ENCODE assay signal across 8 mouse cellular contexts in genomic region chr9:32541223-32541901, GRCm38 (mm10). TPM values are rescaled to one million over a fixed set of nuclear protein-coding genes. Genes with fewer than 3 reads are reported as not detected.
DNase-seq lines count a peak whose midpoint lies in the region; TF ChIP-seq lines count a peak whose summit lies in the region.

No protein-coding gene starts in this region.

- no peak for TF ChIP-seq EP300 in ES-Bruce4 (IDR thresholded peaks at IDR 0.05; ENCODE audit: insufficient read depth, low read depth, low read length)

- H3K36me3 ChIP-seq in ES-Bruce4 (ENCODE audit: control insufficient read depth, insufficient read depth, low read length, poor library complexity, severe bottlenecking) = no peaks in the 10 kb centered on the region
- no peaks in the 10 kb centered on the region for H3K36me3 ChIP-seq in heart, embryonic 10.5 days

- no peak overlapping the region for H3K27ac ChIP-seq in ES-Bruce4 (ENCODE audit: insufficient read depth, low read length)
- peak overlapping the region; percentile 87 for H3K27ac ChIP-seq in heart, embryonic 10.5 days

- H3K4me1 ChIP-seq in ES-Bruce4 (ENCODE audit: control insufficient read depth, insufficient read depth, low read length) = peaks cover 1% of the 10 kb centered on the region
- peaks cover 58% of the 10 kb centered on the region for H3K4me1 ChIP-seq in heart, embryonic 10.5 days

- TF ChIP-seq POLR2A in ES-Bruce4 (IDR thresholded peaks at IDR 0.05; ENCODE audit: insufficient read depth, low read length) = no peak

- peak; percentile 20 for DNase-seq in brain, adult 2 months (ENCODE audit: low read depth, low spot score)
- DNase-seq in heart, embryonic 10.5 days (ENCODE audit: low spot score) = peak; percentile 83
- DNase-seq in kidney, adult 8-10 months = peak; percentile 40 to 47
- DNase-seq in lung, postnatal 14 days = peak; percentile 63
- DNase-seq in skeletal muscle tissue, adult 2 months (ENCODE audit: low read depth, low spot score) = peak; percentile 61
- DNase-seq in cerebellum, adult 9-11 months = no peak
- no peak for DNase-seq in layer of hippocampus, postnatal 25 days (ENCODE audit: extremely low spot score in 1 of 2, low spot score in 1 of 2)

- H3K27me3 ChIP-seq in ES-Bruce4 (ENCODE audit: control insufficient read depth, insufficient read depth, low read length, poor library complexity, severe bottlenecking) = peaks cover 43% of the 10 kb centered on the region
- H3K27me3 ChIP-seq in heart, embryonic 10.5 days (ENCODE audit: insufficient read depth, poor library complexity, severe bottlenecking) = peaks cover 72% of the 10 kb centered on the region

- TF ChIP-seq CTCF in ES-Bruce4 (IDR thresholded peaks at IDR 0.05; ENCODE audit: low read depth, low read length) = no peak

- H3K4me3 ChIP-seq in ES-Bruce4 (ENCODE audit: low read depth, low read length) = peak overlapping the region; percentile 38
- peak overlapping the region; percentile 72 for H3K4me3 ChIP-seq in heart, embryonic 10.5 days

- peak overlapping the region; percentile 4 for H3K9ac ChIP-seq in ES-Bruce4 (ENCODE audit: low read depth, poor library complexity, severe bottlenecking)

- no peaks in the 10 kb centered on the region for H3K9me3 ChIP-seq in ES-Bruce4 (replicated peaks; ENCODE audit: control insufficient read depth, insufficient read depth, low read length, poor library complexity, severe bottlenecking)
- H3K9me3 ChIP-seq in heart, embryonic 10.5 days = no peaks in the 10 kb centered on the region

- whole genome bisulfite sequencing in heart, embryonic 10.5 days = under 1% methylated on average over 30 of the region's 30 CpGs

RNA-seq across cellular contexts. Expression of gene Fli1, which starts 1.3 kb away (rescaled TPM):
- polyA plus RNA-seq in ES-Bruce4 (2011; ENCODE audit: insufficient read depth, insufficient read length, low read depth, missing spikeins) = not detected in 2 replicates
- polyA plus RNA-seq in heart, embryonic 10.5 days (2016; fragmentation: Nextera tagmentation; extraction: Ambion mirVana) = 17.5 and 20.8 TPM in 2 replicates
- total RNA-seq in layer of hippocampus, postnatal 25 days (2021) = 1 to 10 TPM; 4.6 to 5.3 TPM

Comparison
In these comparisons a context has a peak if more than half of its experiments do, and no peak if none do; other contexts are left out.
1. DNase-seq: peak in brain, adult 2 months (single experiment), heart, embryonic 10.5 days (single experiment), kidney, adult 8-10 months (2 of 2), lung, postnatal 14 days (single experiment) and skeletal muscle tissue, adult 2 months (single experiment); none in cerebellum, adult 9-11 months (single experiment) and layer of hippocampus, postnatal 25 days (0 of 2).
2. RNA of gene Fli1, which starts 1.3 kb away (polyA plus RNA-seq): 17.5 to 20.8 TPM in heart, embryonic 10.5 days; not detected in ES-Bruce4; every median in the first group is over 10 times any median in the second.